Mouse (Mus musculus) telencephalon, adult 2 months (tissue): Measurements from ENCODE around the gene Foxe1.

Experiments used
- DNase-seq: peaks from one replicate; pipeline ENCODE4 v3.0.0-alpha.2; 2011; ENCODE audit warnings: low read depth, low spot score

Foxe1 gene

DNA sequence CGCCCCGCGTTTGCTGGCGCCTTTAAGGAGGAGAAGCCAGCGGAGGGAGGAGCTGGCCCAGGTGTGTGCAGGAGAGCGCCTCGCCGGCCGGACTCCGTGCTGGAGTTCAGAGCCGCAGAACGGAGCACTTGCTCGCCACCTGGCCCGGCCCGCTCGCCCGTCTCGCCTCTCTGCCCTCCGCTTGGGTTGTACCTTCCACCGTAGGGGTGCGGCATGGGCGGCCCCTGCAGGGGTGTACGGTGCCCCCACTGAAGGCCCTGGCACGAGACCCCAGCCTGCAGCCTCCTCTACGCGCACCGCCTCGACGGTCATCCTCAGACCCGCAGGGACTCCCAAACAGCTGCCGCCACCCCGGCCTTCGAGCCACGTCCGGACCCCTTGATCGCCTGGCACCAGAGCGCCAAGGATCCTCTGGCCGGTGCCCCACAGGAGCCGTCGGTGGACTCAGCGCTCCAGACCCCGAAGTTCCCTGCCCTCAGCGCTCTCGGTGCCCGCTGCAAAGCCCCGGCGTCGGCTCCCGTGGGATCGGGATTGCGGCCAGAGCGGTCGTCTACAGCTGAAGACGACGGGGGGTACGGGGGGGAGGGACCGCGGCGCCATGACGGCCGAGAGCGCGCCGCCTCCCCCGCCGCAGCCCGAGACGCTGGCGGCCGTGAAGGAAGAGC is at the start of gene Foxe1:
Foxe1 (plus strand) TSS at position 14 of the 665 bp plus-strand sequence.
- no peak for DNase-seq

DNA sequence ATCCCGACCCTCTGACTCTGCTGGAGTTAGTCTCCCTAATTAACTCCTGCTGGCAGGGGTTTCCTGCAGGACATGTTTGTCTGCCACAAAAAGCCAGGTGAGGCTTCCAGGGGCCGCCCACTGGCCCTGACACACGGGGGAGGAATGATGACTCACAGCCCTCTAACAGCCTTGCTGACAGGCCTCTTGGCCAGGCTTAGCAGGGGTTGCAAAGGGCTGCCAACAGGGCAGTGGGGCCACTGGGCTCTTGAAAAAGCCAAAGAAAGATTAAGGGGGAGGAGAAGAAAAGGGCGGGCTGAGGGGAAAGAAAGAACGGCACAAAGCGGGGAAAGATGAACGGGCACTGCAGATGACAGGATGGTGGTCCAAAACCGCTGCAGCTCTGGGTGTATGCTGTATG is 39.3 kb upstream of the Foxe1 start:
- no peak for DNase-seq

DNA sequence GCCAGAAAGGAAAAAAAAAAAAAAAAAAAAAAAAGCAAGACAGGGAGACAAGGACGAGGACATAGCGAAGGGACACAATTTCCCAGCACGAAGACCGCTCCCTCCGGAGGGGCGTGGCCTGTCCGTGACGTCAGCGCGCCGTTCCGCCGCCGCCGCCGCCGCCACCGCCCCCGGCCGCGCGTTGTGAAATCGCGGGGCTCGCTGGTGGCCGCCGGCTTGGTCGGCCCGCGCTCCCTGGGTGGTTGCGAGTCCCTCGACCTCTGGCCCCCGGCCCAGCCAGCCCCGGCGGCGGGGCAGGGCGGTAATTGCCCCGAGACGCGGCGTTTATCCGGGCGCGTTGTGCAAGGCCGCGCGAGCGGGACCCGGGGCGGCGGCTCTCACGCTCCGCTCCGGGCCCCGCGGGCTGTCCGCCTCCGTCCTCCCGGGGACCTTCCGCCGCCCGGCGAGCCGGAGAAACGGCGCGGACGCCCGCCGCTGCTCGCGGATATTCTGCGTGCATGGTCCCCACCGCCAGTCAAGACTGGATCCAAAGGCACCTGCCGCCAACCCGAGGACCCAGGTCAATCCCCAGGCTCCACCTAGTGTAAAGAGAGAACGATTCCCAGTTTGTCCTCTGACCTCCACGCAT is 38.5 kb upstream of the Foxe1 start:
- DNase-seq, result no peak

GRCm38 (mm10) chr4:46305436-46305835 is 38.0 kb upstream of the Foxe1 start:
- DNase-seq, result no peak

GRCm38 (mm10) chr4:46307341-46307740 is 36.1 kb upstream of the Foxe1 start:
- peak; percentile 70 for DNase-seq

GRCm38 (mm10) chr4:46307869-46308268 is 35.5 kb upstream of the Foxe1 start:
- DNase-seq, result no peak

GRCm38 (mm10) chr4:46311631-46312030 is 31.8 kb upstream of the Foxe1 start:
- DNase-seq, result no peak

GRCm38 (mm10) chr4:46321730-46322389 is 21.5 kb upstream of the Foxe1 start:
- DNase-seq, result no peak

GRCm38 (mm10) chr4:46322715-46323114 is 20.7 kb upstream of the Foxe1 start:
- DNase-seq, result no peak

- DNase-seq, result no peak
Observed at GRCm38 (mm10) chr4:46328906-46329305, 14.5 kb upstream of the Foxe1 start.

GRCm38 (mm10) chr4:46335846-46336245 is 7.6 kb upstream of the Foxe1 start:
- DNase-seq, result no peak

DNA sequence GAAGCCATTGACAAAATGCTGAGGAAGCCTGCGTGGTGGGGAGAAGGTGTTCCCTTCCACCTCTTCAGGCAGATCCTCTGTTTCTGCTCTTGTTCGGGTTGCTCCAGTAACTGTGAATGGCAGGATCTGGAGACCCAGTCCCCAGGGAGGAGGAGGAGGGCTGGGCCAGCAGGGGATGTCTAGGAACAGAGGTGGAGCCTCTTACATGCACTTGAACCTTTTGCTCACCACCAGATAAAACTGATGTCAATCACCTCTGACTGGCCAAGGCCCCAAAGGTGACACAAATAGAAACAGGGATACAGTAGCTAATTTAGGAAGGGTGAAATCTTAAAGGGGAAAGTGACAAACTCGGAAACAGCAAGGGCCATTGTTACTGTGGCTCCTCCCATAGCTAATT is 5.4 kb upstream of the Foxe1 start:
- DNase-seq, result no peak

DNA sequence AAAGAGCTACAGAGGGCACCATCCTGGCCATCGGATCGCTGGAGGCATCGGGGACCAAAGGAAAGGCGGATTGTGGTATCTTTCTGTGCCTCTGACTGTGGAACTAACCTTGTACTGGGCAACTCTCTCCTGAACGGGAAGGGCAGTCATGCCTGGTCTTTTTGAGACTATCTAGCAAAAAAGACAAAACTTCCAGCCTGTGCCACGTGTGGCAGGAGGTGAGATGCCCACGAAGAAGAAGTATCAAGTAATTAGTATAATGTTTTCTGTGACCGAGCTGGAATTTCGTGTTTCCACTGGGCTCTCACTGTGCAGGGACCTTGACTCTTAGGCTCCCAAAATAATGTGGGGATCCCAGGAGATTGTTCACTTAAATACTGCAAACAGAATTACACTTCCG is 4.4 kb upstream of the Foxe1 start:
- DNase-seq, result no peak

DNA sequence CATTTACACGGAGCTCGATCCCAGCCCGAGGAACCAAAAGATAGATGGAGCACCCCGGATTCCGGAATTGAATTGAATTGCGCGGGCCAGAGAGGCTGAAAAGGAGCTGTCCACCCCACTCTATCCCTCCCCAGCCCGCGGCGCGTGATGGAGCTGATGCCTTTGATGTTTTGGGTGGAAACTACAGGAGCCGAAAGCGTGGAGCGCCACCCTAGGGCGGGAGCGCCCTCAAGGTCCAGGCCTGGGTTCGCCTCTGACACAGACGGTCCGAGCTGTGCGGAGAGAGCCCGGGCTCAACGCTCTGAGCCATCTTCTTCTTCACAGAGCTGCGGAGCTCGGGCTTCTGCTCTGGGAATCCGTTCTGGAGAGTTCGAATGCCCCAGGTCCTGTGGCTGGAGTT is 3.8 kb upstream of the Foxe1 start:
- no peak for DNase-seq

- no peak for DNase-seq
Observed at GRCm38 (mm10) chr4:46341831-46342680, 1.4 kb upstream of the Foxe1 start.

DNA sequence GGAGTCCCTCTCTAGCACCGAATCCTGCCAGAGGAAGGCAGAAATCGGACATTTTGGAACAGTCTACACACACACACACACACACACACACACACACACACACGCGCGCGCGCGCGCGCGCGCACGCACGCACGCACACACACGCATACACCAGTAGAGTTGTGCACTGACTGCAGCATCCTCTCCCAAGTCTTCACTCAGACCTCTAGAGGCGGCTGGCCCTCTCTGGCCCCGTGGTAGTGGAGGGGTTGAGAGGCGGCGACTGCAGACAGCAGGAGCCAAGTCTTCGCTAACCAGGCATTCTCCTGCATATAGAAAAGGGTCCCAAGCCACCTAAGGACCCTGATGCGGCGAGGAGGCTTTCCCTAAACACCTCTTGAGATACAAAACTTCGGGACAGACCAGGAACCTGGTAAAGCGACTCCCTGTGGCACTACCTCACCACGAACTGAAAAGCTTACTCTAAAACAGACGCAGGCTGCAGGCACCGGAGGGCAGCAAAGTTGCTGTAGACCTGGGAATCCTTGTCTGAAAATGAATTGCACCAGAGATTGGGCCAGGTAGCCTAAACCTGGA is 610 bp upstream of the Foxe1 start:
- DNase-seq, result no peak

GRCm38 (mm10) chr4:46344288-46344687 is 879 bp downstream of the Foxe1 start:
- DNase-seq, result no peak

GRCm38 (mm10) chr4:46345056-46345772 is 1.8 kb downstream of the Foxe1 start:
- no peak for DNase-seq

GRCm38 (mm10) chr4:46345773-46346100 is 2.3 kb downstream of the Foxe1 start:
- no peak for DNase-seq

GRCm38 (mm10) chr4:46346221-46346620 is 2.8 kb downstream of the Foxe1 start:
- DNase-seq, result no peak

DNA sequence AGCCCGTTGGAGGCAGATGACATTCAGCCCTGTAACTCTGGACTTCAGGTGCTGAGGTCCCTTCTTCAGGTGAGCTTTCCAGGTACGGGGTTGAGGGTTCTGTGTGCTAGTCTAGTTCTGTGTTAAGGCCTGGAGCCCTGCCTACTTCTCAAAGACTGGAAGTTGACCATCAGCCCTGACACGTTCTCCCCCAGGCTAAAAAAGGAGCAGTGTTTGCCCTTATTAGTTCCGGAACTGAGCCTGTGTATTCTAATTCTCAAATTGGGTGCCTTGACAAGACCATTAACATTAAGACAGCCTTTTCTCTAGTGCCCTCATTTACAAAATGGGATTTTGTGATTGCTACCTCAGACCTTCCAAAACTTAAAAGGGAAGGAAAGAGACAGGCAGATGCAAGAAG is 3.7 kb downstream of the Foxe1 start:
- no peak for DNase-seq
